Mouse (Mus musculus): Measurements from ENCODE around the gene Cks1b.

Cks1b gene

DNA sequence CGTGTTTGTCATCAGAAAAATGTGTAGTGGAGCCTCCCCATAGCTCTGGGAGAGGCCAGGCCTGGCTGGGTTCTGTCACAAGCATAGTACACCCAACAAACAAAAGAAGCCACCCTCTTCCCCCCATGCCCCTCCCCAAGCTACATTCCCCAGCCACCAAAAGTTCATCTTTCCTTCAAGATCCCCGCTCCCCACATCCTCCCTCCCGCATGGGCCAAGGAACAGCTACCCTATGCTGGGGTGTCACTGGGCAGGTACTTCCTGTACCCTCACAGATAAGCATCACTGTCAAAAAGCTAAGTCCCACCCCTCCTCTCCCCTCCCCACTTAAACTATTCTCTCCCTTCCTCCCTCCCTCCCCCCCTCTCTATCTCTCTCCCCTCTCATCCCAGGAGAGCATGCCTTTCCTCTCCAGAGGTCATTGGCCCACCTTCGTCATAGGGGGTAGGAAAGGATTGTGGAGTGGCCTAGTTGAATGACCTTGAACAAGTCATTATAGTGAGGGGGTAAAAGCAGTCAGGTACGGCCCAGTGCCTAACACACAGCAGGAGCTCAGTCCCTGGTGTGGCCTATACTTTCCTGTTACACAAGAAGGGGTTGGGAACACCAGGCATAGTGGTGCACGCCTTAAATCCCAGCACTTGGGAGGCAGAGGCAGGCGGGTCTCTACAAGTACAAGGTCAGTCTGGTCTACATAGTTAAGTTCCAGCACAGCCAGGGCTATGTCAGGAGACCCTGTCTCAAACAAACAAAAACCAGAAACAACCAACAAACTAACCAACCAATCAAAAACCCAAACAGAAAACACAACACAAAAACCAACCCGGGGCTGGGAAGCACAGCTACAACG lies 35.9 kb downstream of the Cks1b start:
- ATAC-seq (ENCODE audit: low TSS enrichment) = no peak

- ATAC-seq (ENCODE audit: low TSS enrichment) = no peak
Measured at GRCm38 (mm10) chr3:89381233-89381632, 37.0 kb downstream of the Cks1b start.

DNA sequence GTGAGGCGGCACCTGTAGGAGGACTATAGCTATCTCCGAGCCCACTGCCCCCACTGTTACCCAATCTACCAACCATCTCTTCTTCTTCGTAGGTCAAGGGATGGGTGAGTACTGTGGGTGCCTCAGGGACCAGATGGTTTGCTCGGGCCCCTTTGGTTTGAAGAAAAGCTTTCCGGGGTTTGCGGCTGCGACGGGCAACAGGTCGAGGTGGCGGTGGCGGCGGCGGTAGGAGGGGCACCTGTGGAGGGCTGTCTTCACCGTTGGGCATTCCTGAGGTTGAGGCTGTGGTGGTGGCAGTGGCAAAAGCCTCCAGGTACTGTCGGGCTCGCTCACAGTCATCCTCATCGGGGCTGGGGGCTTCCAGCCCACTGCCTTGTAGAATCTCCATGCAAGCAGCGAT lies 37.5 kb downstream of the Cks1b start:
- ATAC-seq (ENCODE audit: low TSS enrichment) = no peak

DNA sequence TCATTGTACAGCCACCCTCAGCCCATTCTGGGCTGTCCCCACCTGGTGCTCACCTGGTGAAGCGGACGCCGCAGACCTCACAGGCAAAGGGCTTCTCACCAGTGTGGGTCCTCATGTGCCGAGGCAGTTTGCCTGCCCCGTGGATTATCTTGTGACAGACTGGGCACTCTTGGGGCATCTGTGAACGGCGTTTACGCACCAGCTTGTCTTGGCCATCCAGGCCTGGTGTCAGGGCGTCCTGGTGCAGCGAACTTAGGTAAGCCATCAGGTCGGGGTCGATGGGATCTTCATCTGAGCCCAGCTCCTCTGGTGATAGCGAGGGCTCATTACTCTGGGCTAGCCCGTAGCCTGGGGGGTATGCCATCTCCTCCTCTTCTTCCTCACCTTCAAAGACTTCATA lies 37.9 kb downstream of the Cks1b start:
- ATAC-seq (ENCODE audit: low TSS enrichment) = no peak

- ATAC-seq (ENCODE audit: low TSS enrichment) = no peak
Measured at GRCm38 (mm10) chr3:89379388-89380131, 38.6 kb downstream of the Cks1b start.

DNA sequence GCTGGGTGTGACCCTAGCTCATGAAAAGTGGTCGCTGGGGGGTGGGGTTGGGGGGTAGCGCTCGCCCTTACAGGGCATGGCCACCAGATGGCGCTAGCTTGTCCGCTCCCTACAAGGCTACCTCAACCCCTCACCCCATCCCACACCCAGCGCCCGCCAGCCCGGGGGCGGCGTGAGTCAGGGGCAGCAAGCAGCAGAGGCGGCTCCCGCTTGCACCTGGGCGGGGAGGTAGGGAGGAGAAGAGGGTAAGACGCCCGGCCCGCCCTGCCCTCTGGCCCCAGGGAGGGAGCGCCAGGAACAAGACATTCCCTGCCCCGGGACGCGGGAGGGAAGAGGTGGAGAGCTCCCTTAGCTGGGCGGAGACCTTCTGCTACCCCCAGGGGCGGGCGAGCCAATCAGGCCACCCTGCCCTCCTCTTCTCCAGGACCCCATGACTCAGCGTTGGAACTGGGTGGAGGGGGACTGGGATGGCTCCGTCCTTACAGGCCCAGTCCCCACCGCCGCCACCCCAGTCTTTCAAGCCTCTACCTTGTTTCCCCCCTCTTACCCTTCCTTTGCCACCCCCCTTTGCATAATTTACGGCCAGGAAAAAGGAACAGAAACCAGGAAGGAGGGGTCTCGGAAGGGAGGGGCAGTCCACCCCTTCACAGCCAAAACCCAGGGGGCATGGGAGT lies 39.7 kb downstream of the Cks1b start:
- peak; percentile 80 for ATAC-seq (ENCODE audit: low TSS enrichment)

DNA sequence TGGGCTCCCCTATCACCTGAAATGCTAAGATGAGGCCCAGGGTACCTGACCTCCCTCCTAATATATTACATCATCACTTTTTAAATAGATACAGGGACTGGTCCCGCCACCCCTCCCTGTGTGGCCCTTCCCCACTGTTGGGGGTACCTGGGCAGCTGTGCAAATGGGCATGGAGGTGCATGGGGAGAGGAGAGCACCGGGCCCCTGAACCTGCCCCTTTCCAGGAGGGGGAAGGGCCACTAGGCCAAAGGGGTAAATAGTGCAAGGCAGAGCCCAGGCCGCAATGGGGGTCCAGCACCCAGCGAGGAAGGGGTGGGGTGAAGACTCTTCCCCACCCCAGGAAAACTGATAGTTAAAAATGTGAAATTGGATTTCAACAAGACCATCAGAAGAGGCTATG lies 40.4 kb downstream of the Cks1b start:
- ATAC-seq (ENCODE audit: low TSS enrichment) = no peak

- no peak for ATAC-seq (ENCODE audit: low TSS enrichment)
Measured at GRCm38 (mm10) chr3:89373581-89374231, 44.5 kb downstream of the Cks1b start.

DNA sequence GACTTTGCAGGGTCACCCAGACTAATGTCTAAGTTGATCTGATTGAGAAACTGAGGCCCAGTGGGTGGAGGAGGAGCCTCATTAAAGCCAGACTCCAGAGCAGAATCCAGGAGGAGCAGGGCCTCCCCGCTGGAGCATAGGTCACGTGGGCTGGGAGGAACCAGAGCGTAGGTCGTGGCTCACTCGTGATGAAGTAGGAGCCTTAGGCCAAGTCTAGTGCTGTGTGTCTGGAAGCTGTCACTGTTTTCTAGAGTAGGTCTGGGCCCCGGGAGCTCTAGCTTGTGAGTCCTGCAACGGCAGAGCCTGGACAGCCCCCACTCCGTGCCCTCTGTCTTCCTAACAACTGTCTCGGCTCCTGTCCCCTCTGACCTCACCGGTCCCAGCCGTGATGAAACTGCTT lies 50.8 kb downstream of the Cks1b start:
- no peak for ATAC-seq (ENCODE audit: low TSS enrichment)

DNA sequence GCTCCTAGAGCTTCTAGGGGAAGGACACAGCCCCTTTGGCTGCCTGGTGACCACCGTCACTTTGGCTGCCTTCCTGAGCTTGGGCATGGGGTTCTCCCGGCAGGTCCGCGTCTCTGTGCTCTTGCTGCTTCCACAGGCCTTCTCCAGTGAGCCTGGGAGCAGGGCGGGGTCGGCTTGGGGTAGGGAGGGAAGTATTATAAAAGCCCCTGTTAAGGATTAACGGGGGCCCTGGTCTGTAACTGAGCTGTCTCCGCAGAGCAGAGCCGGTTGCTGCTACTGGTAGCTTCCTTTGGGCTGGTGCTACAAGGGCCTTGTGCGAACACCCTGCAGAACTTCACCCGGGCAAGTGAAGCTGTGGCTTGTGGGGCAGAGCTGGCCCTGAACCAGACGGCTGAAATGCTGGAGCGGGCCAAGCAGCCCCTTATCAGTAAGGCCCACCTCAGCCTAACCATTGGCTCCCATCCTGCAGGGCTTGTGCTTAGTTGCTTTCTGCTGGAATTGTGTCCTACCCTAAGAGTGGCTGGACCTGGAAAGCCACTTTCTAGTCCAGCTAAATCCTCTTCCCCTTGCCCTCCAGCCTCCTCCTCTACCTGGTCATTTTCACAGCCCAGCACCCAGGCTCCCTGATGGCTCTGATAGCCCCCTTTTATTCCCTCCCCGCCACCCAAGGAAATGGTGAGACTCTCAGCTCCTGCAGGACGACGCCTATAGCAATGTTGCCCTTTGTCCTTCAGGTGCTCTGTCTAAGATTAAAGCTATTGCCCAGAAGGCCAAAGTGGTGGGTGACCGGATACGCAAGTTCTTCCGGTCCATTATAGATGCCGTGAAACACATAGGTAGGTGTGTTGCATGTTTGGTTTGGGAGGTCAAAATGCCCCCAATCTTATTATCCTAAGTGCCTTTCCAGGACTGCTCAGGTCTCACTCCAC lies 52.4 kb downstream of the Cks1b start:
- no peak for ATAC-seq (ENCODE audit: low TSS enrichment)

All from frontal cortex, adult (tissue).